Mouse (Mus musculus) layer of hippocampus, adult 18-20 months (tissue): ENCODE measurements around the gene Gck. TPM values are rescaled to one million over a fixed set of nuclear protein-coding genes. Genes with fewer than 3 reads are reported as not detected.
A peak's percentile ranks its signal among the peaks of the same experiment; 100 is the strongest.

Experiments used
- DNase-seq, 2 experiments: peaks; one replicate each; pipeline ENCODE4 v3.0.0; 2022; ENCODE audit warnings: low spot score in 2 of 2
- long read RNA-seq: library from polyadenylated mRNA; stranded (forward); transcript quantifications from one replicate; pipeline ENCODE4 v2.0.0, GENCODE M21; 2021
- total RNA-seq, 2 experiments: library from RNA; stranded (reverse); gene quantifications; 2 replicates each; pipeline ENCODE4 v1.2.3; 2021

Gene Gck
- 1 to 10 TPM; 1.9 to 3.4 TPM for total RNA-seq
- long read RNA-seq, partial matches to known transcripts: 1 of 4 reads
- long read RNA-seq, other reads (novel, unspliced or antisense): 2 of 4 reads

DNA sequence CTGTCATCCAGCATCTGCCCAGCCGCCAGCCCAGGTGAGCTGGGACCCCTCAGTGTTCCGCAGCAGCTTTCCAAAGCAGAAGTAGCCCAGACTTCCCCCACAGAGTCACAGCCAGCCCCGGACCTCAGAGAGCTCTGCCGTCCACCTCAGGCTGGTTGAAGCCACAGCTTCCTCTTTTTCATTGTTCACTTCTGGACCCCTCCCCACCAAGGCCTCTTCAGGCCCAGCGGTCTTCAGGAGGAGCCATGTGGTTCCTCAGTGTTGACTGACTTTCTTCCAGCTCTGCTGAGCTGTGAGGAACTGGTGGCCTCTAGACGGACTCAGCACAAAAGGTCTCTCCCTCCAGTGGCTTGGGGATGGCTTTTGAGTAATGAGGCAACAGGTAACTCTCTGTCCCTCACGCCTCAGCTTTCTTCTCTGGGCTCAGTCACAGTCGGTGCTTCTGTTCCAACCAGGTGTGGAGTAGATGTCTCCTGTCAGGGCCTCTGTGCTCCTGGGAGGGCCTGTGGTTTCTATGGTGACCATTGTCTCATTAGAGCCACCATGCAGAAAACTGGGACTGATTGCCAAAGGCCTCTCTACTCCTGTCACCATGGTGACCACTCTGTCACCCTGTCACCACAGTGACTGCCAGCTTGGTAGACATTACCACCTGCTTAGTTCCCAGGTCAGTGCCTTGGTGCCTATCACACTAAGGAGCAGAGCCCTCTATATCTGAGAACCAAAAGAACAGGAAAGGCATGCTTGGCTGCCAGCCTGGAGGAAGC is at the start of gene Gck:
Gene Gck (minus strand): TSS at position 496 of the 767 bp plus-strand sequence.
- DNase-seq: no peak

DNA sequence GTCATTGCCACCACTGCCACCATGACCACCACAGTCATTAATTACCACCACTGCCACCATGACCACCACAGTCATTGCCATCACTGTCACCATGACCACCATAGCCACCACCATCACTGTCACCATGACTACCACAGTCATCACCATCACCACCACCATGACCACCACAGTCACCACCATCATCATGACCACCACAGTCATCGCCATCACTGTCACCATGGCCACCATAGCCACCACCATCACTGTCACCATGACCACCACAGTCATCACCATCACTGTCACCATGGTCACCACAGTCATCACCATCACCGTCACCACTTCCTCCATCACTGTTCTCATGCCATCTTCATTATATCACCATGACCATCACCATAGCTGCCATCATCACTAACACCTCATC is 48.6 kb upstream of the Gck start:
- no peak for DNase-seq

DNA sequence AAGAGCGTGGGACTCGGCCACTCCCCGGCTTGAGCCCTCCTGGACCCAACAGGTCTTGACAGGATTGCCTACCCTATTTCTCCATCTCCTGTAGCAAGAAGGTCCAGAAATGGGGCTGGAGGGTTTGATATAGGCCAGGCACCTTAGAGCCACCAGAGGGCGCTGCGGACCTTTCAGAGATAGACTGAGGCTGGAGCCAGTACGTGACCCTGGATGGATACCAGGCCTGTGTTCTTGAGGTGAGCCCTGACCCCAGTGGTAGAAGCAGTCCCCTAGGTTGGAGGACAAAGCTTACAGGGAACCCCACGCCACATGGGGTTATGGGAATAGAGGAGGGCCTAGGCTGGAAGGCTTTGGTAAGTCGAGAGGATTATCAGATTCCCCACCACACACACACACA is 46.1 kb upstream of the Gck start:
- peak in 1 of 2 experiments; percentile 85 for DNase-seq

DNA sequence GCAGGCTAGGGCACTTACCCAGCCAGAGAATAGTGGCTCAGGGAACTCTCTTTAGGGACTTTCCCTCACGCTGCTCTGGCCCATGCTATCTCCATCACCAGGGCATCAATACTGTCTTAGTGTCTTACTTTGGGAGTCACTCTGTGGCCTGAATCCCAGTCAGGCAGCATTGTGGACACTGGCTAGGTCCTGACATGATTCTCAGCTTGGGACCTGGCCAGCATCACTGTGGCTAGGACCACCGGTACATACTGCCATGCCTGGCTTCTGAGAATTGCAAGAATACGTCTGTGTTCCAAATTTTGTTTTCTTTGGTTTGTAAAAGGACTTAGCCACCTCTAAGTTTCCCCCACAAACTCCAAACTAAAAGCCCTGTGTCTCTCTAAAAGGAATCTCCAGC is 45.0 kb upstream of the Gck start:
- no peak for DNase-seq

DNA sequence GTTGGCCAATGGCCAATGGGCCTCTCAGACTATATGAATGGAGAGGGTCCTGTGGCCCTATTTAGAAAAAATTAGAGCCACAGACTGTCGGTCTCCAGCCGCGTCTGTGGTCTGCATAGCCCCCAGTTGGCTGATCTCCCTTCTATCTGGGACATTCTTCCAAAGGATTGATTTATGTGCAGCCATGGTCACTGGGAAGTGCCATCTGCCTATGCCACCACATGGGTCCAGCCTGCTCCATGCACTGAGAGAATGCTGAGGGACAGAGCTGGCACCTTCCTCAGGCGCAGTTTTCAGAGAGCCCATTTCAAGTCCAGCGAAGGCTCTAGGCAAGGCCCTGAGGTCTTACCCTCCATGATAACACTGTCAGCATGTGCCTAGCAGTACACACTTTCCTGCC is 44.3 kb upstream of the Gck start:
- no peak for DNase-seq

DNA sequence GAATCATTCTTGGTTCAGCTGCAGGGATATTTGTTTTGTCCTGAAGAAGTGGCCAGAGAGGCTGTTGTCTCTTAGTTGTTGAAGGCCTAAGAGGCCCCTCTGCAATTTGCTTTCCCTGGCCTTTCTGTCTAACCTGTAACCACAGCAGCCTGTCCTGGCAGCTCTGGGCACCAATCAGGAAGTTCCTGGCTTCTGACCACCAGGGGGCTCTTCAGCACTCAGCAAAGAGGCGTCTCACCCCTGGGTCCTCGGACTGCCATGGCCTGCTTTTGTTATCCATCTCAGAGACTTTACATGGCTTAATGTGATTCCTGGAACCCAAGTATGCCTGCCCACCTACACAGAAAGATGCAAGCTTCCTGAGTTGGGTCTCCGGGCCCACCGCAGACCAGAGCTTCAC is 41.0 kb upstream of the Gck start:
- DNase-seq: no peak

DNA sequence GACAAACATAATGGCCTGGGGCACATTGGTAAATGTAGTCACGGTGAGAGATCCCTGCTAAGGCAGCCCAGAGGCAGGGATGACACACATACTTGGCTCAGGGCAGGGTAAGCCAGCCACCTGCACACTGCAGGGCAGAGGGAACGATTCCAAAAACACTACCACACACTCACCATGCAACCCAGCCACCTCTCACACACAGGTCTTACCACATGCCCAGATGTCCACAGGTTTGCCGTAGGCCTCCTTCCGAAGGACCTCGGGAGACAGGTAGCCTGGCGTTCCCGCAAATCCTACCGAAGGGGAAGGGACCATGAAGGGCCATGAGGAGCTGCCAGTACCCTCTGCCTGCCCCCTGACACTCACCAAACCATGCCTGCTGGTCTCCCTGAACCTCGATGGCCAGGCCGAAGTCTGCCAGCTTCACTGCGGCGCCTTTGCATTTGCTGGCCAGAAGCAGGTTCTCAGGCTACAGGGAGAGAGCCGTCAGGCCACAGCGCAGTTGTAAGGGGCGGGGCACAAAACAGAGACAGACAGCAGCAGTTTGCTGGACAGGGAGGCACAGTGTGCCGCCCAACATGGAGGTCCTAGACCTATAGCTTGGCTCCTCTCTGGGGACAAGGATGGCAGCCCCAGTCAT is 40.2 kb upstream of the Gck start:
- DNase-seq: no peak

DNA sequence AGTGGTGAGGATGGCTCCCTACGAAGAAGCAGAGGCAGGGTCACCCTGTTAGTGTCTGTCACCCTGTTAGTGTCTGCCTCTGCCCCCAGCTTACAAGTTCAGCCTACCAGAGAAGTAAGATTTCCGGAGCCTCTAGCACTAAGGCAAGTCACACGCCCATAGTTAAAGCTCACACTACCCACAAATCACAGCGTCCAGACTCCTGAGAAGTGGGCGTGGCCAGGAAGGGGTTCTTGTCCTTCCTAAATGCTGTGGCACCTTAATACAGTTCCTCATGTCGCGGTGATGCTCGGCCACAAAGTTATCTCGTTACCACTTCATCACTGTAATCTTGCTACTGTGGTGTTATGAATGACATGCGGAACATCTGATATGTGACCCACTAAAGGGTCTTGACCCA is 38.2 kb upstream of the Gck start:
- no peak for DNase-seq

DNA sequence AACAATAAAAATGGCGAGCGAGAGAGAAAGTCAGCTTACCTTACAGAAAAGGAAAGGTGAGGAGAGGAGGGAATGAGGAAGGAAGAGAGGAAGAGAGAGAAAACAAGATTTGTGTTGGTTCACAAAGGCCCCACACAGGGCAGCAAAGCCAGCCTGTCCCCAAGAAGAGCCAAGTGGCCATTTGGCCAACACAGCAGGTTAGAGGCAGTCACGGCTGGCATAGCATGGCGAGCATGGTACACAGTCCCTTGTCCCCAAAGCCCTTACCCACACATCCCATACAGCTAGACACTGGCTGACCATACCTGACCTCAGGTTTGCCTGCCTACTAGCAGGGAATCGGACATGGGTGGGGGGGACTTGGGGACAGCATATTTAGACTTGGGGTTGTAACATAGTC is 33.7 kb upstream of the Gck start:
- no peak for DNase-seq

DNA sequence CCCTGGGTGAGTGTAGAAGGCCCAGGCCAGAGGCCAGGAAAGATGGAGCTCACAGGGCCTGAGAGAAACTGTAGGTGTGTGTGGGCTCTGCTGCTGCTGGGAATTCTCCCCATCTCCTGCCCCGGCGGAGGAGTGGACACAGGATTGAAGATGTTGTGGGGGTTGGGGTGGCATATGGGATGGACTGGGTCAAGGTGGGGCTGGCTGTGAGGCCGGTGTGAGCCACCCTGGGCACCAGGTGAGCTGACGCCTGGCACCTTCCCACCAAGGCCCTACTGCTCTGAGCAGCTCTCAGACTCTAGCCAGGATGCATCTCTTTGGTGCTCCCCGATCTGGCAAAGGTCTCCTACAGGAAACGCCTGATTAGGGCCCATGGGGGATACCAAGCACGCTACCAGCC is 31.4 kb upstream of the Gck start:
- DNase-seq: no peak

DNA sequence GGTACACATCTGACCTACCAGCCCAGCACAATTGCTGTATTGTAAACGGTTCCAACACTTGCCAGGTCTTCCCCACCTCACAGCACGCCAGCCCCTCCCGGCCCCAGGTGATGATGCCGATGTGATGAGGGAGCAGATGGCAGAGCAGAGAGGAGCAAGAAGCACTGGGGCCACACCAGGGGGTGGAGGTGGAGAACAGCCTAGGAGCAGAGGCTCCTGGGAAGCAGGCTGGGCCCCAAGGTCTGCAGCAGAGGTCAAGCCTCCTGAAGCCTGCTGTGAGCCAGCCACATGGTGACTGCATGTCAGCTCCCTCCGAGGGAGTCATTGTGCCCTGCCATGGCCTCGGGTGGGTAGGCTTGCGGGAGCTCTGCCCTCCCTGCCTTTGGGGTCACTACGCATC is 30.7 kb upstream of the Gck start:
- no peak for DNase-seq

DNA sequence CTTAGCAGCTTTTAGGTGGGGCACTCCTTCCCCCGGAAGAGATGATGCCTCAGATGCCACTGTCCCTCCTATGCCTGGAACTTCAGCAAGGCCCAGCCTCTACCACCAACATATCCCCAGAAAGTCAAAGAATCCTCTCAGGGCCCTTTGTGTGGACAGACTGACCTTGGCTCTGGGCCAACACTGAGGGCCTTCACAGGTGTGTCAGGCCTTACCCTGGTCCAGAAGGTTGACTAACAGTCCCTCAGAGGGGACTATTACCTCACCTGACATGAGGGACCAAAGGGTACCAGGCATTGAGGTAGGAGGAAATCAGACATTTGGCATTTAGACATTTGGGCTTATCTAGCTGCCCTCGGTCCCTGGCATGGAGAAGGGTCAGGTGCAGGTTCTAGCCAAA is 30.2 kb upstream of the Gck start:
- no peak for DNase-seq

DNA sequence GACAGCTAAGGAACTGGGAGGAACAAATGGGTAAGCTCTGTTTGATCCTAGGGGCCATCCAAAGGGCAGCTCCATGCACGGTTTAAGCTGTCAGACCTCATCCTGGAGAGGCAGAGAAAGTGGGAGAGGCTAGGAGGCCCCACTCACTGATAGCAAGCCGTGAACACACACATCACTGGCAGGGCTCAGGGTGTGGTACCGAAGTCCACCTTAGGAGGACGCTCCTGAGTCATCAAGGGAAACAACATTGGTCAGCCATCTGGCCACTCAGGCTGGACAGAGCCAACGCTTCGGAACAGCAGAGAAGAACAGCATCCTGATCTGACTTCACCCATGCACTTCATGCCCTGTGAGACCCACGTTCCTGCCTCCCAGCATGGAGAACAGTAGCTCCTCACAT is 29.2 kb upstream of the Gck start:
- no peak for DNase-seq

DNA sequence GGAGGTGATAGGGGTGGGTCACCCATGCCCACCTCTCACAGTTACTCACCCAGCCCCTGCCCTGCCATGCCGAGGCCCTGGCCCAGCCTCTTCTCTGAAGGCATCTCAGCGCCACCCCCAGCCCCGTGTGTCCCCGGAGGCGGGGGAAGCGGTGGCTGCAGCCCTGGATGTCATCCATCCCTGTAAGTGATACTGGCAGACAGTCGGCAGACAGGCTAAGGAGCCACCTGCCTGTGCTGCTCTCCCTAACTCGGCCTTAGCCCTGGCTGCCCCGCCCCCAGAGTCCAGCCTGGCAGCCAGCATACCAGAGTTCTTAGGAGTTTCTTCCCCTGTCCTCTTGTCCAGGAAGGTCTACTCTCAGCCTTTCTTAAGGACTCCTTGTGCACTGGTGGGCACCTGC is 26.2 kb upstream of the Gck start:
- no peak for DNase-seq

DNA sequence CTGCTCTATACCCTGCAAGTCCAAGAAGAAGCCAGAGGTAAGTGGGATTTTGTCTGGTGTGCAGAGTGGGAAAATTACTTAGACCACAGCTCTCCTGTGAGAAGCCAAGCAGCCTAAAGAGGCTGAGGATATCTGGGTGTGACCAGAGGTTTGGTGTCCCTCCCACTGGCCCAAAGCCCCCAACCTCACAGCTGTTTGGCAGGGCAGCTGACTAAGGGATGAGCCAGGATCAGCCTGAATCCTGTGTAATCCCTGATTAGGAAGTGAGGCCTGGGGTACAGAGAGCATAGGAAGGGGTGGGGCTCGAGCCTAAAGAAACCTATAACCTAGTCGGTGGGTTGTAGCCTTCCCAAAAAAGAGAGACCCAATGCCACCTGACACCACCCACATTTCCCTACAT is 25.2 kb upstream of the Gck start:
- DNase-seq: no peak

DNA sequence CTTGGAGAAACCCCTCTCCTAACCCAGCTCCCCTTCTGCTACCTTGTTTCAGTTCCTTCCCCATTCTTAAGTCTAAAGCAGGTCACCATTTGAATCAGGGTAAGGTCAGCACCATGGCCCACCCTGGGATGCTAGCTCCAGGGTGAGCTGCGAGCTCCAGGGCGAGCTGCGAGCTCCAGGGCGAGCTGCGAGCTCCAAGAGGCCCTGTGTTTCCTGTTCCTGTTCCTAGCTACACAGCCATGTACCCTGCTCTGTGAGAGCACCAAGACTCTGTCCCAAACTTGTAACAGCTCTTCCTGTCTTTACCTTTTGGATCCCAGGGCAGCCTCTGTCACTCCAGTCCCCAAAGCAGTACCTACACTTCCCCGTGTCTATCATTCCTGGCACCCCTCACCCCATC is 24.2 kb upstream of the Gck start:
- DNase-seq: no peak

DNA sequence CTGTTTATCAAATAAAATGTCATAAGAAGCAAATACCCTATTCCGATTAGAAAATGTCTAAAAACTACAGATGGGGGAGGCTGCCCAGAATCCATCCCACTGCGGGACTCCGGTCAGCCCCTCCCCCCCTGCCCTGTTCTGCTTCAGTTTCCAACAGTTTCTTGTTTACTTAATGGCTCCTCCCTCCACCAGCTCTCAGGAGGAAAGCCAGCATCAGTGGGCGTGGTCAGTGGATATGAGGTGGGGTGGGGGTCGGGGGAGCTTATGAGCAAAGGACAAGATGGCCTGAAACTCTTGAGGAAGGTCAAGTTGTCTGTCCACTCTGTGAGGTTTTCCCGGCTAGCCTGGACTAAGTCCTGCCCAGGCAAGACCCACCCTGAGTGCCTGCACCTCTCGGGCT is 23.3 kb upstream of the Gck start:
- no peak for DNase-seq

DNA sequence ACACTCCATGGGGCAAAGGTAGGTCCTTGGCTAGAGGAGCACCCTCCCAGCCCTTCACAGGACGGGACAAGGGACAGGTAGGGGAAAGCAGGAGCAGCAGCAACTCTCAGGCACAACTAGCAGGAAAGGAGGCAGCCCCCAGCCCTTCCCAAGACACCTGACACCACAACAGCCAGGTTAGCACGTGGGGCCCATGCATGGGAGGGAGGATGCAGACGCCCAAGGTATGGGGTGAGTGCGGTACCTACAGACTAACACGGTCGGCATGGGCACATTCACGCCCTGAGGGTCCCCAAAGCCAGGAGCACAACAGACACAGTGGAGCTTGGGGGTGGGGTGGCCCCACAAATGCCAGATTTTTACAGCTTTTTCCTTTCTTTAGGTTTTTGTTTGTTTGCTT is 21.3 kb upstream of the Gck start:
- DNase-seq: no peak

DNA sequence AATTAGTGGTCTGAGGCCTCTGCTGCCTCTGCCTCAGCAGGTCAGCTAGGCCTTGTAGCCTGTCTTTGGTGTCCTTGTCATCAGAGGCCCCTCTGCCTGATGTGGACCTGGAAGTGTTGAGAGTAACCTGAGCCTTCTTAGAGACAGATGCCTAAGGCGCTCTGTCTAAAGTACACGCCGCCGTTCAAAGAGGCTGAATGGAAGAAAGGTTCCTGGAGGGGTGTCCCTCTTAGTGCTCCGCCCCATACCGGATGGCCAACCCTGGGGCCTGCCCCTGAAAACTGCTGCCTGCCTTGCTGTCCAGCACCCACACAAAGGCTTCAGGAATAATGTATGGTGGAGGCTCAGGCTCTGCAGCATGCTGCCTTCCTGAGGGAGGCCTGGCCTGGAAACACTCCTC is 18.3 kb upstream of the Gck start:
- DNase-seq: no peak

DNA sequence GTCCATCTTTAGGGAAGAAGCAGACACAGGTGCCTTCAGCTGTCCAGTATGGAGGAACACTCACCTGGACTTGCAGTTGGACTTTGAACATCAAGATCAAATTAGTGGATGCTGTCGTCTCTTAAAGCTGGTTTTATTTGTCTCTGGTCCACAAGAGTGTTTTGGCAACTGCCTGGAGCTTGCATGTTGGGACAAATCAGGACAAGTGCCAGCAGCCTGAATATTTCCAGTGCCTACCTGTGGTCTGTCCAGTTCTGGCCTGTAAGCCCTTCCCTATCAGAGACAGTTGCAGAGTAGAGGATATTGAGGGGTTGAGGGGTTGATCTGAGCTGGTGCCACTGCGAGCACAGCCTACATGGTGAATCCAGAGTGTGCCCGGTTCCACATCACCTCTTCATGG is 16.9 kb upstream of the Gck start:
- no peak for DNase-seq

DNA sequence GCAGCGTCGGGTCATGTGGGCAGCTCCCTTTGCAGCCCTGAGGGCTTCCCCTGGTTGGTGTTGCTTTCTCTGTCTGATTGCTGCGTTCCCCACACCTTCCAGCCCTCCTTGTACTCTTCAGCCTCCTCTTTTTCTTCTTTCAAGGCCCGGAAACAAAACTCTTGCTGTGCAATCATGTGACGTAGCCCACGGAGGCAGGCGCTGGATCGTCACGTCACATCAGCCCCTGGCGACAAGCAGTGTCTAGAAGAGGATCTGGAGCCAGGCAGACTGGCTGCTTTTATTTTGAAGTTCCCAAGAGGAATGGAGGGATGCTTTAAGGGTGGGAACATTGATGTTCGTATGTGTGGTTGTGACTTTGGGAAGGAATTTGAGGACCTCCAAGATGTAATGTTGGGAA is 16.0 kb upstream of the Gck start:
- DNase-seq: peak in 1 of 2 experiments; percentile 49

DNA sequence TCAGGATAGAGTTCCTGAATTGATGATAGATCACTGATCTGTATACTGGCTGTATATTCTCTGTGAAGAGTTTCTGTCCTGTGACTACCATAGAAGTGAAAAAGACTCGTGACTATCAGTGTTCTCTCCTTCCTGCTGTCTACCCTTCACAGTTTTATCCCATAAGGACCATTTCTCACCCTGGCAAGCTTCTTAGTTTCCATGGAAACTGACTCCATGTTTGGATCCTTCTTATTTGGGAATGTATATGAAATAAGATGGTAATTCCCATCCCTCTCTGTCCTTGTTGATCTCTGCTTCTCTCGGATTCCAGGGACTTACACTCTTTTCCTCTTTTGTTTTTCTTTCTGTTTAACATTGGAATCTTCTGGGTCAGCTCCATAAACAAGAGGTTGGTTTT is 10.2 kb upstream of the Gck start:
- DNase-seq: no peak
